Mouse (Mus musculus): ENCODE data around the gene Siah3. TPM values are rescaled to one million over a fixed set of nuclear protein-coding genes. Genes with fewer than 3 reads are reported as not detected.

Siah3 gene
- polyA plus RNA-seq (2012; rRNA removed), result 0.14 and 0.18 TPM in 2 replicates

DNA sequence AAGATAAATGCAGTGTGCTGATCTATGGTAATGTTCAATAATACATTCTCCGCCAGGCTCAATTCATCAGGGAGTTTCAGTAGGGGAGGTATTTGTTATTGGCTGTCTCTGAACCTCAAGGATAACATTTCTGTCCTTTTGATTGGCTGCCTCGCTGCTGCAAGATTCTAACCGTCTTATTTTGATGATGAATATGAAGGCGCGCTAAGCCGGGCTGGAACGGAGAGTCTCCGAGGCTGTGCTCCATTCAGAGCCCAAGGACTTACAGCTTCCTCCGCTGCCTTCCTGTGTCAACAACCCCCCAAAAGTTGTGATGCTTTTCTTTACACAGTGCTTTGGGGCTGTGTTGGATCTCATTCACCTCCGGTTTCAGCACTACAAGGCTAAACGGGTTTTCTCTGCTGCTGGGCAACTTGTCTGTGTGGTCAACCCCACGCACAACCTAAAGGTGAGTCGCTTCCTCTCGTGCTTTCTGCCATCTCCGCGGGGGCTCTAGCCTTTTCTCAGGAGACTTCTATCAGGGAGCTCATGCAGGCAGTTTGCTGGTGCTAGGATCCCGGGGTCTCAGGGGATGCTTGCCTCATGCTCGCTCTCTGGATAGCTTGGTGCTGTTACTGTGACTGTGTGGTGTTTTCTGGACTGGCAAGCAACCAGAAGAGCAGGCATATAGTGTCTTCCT, at the start of gene Siah3:
Gene Siah3, plus strand, starts transcription at position 240 of the 679 bp plus-strand sequence.

Other genes with a start within 250 kb of the Siah3 start
- not detected in 2 replicates for gene Cpb2, start 213.7 kb upstream of the Siah3 start, polyA plus RNA-seq (2012; rRNA removed)
- 5.8 and 10.0 TPM in 2 replicates for gene Zc3h13, start 171.6 kb upstream of the Siah3 start, polyA plus RNA-seq (2012; rRNA removed)
- gene Spert, start 137.1 kb downstream of the Siah3 start, polyA plus RNA-seq (2012; rRNA removed), result 0.30 TPM in 1 of 2 replicates, not detected in the other
- gene Erich6b, start 186.3 kb downstream of the Siah3 start, polyA plus RNA-seq (2012; rRNA removed), result not detected in 2 replicates